Mouse (Mus musculus) E14TG2a.4 (cell line): ENCODE results near the gene Rftn2.

Source experiments
- H3K27me3 ChIP-seq: 2 replicates; pipeline ENCODE4 v1.6.1; 2014; ENCODE audit warnings: low read length, control low read depth; ENCODE audit not compliant: insufficient read depth
- H3K36me3 ChIP-seq: 2 replicates; pipeline ENCODE4 v1.6.1; 2014; ENCODE audit warnings: low read length, control low read depth; ENCODE audit not compliant: insufficient read depth
- H3K4me1 ChIP-seq: replicated peaks from 2 replicates; pipeline ENCODE4 v1.6.1; 2014; ENCODE audit warnings: low read depth, low read length, control low read depth
- H3K4me3 ChIP-seq: replicated peaks from 2 replicates; pipeline ENCODE4 v1.5.1; 2014; ENCODE audit warnings: mild to moderate bottlenecking, low read length
- H3K9me3 ChIP-seq: 2 replicates; pipeline ENCODE4 v1.6.1; 2014; ENCODE audit warnings: low read length, control low read depth
- CTCF ChIP-seq: conservative IDR thresholded peaks from 2 replicates; pipeline ENCODE4 v1.5.1; 2014; ENCODE audit warnings: low read length
- NANOG ChIP-seq: IDR thresholded peaks from 2 replicates; pipeline ENCODE4 v1.6.1; 2014; ENCODE audit warnings: borderline replicate concordance, low read length, mixed read lengths
- POU5F1 ChIP-seq: IDR thresholded peaks from 2 replicates; pipeline ENCODE4 v1.6.1; 2014; ENCODE audit warnings: low read length, borderline replicate concordance

Rftn2 gene

GRCm38 (mm10) chr1:55226011-55226857 is at the start of gene Rftn2:
Rftn2 (minus strand) TSS chr1:55226782.
- Histone ChIP-seq H3K36me3 (no peaks in the 10 kb centered on the region), H3K4me3 (peak within 1 kb of the TSS; percentile 57), H3K4me1 (peaks cover 41% of the 10 kb centered on the region), H3K9me3 (no peaks in the 10 kb centered on the region), H3K27me3 (peaks cover 21% of the 10 kb centered on the region)
- no peak for TF ChIP-seq POU5F1
- no peak for TF ChIP-seq NANOG
- no peak for TF ChIP-seq CTCF

DNA sequence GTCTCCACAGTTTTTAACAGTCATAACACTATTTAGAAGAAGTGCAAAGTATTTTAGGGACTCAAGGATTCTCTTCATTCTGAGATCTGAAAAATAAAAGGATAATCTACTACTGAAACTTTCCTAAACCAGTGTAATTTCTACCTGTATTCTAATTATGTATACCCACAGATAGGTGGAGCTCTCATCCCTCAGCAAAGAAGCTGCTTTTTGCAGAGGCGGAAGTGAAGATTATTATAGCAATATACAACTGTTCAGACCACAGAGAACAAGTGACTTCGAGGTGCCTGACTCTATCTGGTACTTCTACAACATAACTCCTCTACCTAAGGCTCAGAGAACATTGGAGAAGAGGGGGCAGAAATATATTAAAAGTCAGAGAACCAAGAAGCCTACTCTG is 38.9 kb upstream of the Rftn2 start:
- TF ChIP-seq CTCF (no peak), NANOG (no peak), POU5F1 (no peak)

GRCm38 (mm10) chr1:55264385-55264784 is 37.8 kb upstream of the Rftn2 start:
- Histone ChIP-seq H3K27me3 (peaks cover 2% of the 10 kb centered on the region; the same call in 1 of the 2 replicates), H3K4me3 (no peak overlapping the region), H3K9me3 (no peaks in the 10 kb centered on the region), H3K36me3 (no peaks in the 10 kb centered on the region), H3K4me1 (no peaks in the 10 kb centered on the region)
- TF ChIP-seq POU5F1, result no peak
- no peak for TF ChIP-seq CTCF
- no peak for TF ChIP-seq NANOG

More for the DNA sequence above, 38.9 kb upstream of the Rftn2 start:
- H3K4me3 ChIP-seq, result no peak overlapping the region
- no peaks in the 10 kb centered on the region for H3K4me1 ChIP-seq
- peaks cover 2% of the 10 kb centered on the region; the same call in 1 of the 2 replicates for H3K27me3 ChIP-seq
- H3K9me3 ChIP-seq, result no peaks in the 10 kb centered on the region
- no peaks in the 10 kb centered on the region for H3K36me3 ChIP-seq

DNA sequence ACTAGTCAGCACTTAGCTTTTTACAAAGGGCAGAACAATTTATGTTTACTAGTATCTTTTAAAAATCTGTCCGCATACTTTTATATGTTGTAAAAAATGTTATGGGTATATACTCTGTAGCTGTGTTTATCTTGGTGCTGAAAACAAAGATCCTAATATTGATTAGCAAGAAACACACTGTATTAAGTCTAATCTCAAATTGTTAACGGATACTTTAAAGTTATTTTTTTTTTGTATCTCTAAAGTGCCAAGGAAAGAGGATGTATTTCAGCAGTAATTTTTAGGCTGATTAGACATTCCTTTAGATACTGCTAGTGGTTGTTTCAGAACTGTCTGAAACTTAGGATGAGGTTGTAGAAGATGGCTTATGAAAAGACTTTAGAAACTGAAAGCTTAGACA is 19.8 kb upstream of the Rftn2 start:
- no peaks in the 10 kb centered on the region for H3K4me1 ChIP-seq
- H3K36me3 ChIP-seq, result peaks cover 16% of the 10 kb centered on the region

GRCm38 (mm10) chr1:55239237-55239636 is 12.7 kb upstream of the Rftn2 start:
- Histone ChIP-seq H3K4me3 (peak overlapping the region; percentile 94; the same call in 1 of the 2 replicates), H3K4me1 (peaks cover 37% of the 10 kb centered on the region), H3K27me3 (peaks cover 11% of the 10 kb centered on the region), H3K36me3 (peaks cover 45% of the 10 kb centered on the region), H3K9me3 (peaks cover 3% of the 10 kb centered on the region; the same call in 1 of the 2 replicates)
- TF ChIP-seq NANOG, result no peak
- TF ChIP-seq CTCF, result peak; percentile 81

More for the DNA sequence above, 19.8 kb upstream of the Rftn2 start:
- Histone ChIP-seq H3K9me3 (peaks cover 3% of the 10 kb centered on the region; the same call in 1 of the 2 replicates), H3K4me3 (no peak overlapping the region), H3K27me3 (no peaks in the 10 kb centered on the region)
- TF ChIP-seq POU5F1 (no peak), NANOG (no peak), CTCF (no peak)

GRCm38 (mm10) chr1:55238496-55238895 is 11.9 kb upstream of the Rftn2 start:
- TF ChIP-seq CTCF (no peak), NANOG (no peak), POU5F1 (no peak)
- peak overlapping the region; percentile 94 for H3K4me3 ChIP-seq
- H3K9me3 ChIP-seq, result no peaks in the 10 kb centered on the region
- H3K4me1 ChIP-seq, result peaks cover 37% of the 10 kb centered on the region
- H3K27me3 ChIP-seq, result peaks cover 11% of the 10 kb centered on the region
- peaks cover 42% of the 10 kb centered on the region for H3K36me3 ChIP-seq

- Histone ChIP-seq H3K9me3 (no peaks in the 10 kb centered on the region), H3K4me3 (peak overlapping the region; percentile 94), H3K27me3 (peaks cover 11% of the 10 kb centered on the region), H3K36me3 (peaks cover 42% of the 10 kb centered on the region), H3K4me1 (peaks cover 37% of the 10 kb centered on the region)
- TF ChIP-seq NANOG (no peak), POU5F1 (no peak)
These were observed 11.1 kb upstream of the Rftn2 start for GRCm38 (mm10) chr1:55237643-55238161.

GRCm38 (mm10) chr1:55236890-55237642 is 10.5 kb upstream of the Rftn2 start, which contains the start of gene Mars2:
Mars2 (plus strand) TSS chr1:55237177.
- Histone ChIP-seq H3K27me3 (peaks cover 11% of the 10 kb centered on the region), H3K4me3 (peak within 1 kb of the TSS; percentile 94), H3K9me3 (no peaks in the 10 kb centered on the region), H3K36me3 (peaks cover 36% of the 10 kb centered on the region), H3K4me1 (peaks cover 37% of the 10 kb centered on the region)
- no peak for TF ChIP-seq CTCF
- no peak for TF ChIP-seq NANOG
- no peak for TF ChIP-seq POU5F1
